Mouse (Mus musculus) midbrain, embryonic 15.5 days (tissue): ENCODE results near the gene Cyp4v3. TPM values are rescaled to one million over a fixed set of nuclear protein-coding genes. Genes with fewer than 3 reads are reported as not detected.

Experiments
- ATAC-seq: fragments of 200-750 bp; cut with Nextera tagmentation; replicated peaks from 2 replicates; pipeline ENCODE4 v1.8.0; 2017; ENCODE audit warnings: moderate TSS enrichment
- H3K27ac ChIP-seq: fragments of 300-500 bp; sonication (generic); 2 replicates; pipeline ENCODE4 v1.5.1; 2015; ENCODE audit warnings: mild to moderate bottlenecking, inconsistent platforms
- H3K27me3 ChIP-seq: fragments of 300-500 bp; sonication (generic); replicated peaks from 2 replicates; pipeline ENCODE4 v1.6.1; 2015; ENCODE audit warnings: inconsistent platforms
- H3K36me3 ChIP-seq: fragments of 300-500 bp; sonication (generic); replicated peaks from 2 replicates; pipeline ENCODE4 v1.6.1; 2015; ENCODE audit warnings: inconsistent platforms
- H3K4me1 ChIP-seq: fragments of 300-500 bp; sonication (generic); 2 replicates; pipeline ENCODE4 v1.6.1; 2015; ENCODE audit warnings: inconsistent platforms
- H3K4me2 ChIP-seq: fragments of 300-500 bp; sonication (generic); 2 replicates; pipeline ENCODE4 v1.6.1; 2015; ENCODE audit warnings: inconsistent platforms, mild to moderate bottlenecking, moderate library complexity
- H3K4me3 ChIP-seq: fragments of 300-500 bp; sonication (generic); 2 replicates; pipeline ENCODE4 v1.5.1; 2015; ENCODE audit warnings: mild to moderate bottlenecking, inconsistent platforms
- H3K9ac ChIP-seq: fragments of 300-500 bp; sonication (generic); 2 replicates; pipeline ENCODE4 v1.6.1; 2015; ENCODE audit warnings: mild to moderate bottlenecking, inconsistent platforms
- H3K9me3 ChIP-seq: fragments of 300-500 bp; sonication (generic); 2 replicates; pipeline ENCODE4 v1.6.1; 2016; ENCODE audit warnings: inconsistent platforms
- WGBS: fragments of 180-500 bp; shearing (Covaris S2); methylation state at CpG from one replicate; pipeline ENCODE4 v1.1.7; 2015; ENCODE audit warnings: mixed read lengths; 5-methylcytosine and 5-hydroxymethylcytosine counted together
- polyA plus RNA-seq: library from polyadenylated mRNA; unstranded; fragments of >200 nt; fragmentation: Nextera tagmentation; extraction: Ambion mirVana; gene quantifications from 2 replicates; pipeline ENCODE4 v1.2.1, GENCODE M21; 2015

Gene Cyp4v3
- 1.3 and 1.8 TPM in 2 replicates for polyA plus RNA-seq

GRCm38 (mm10) chr8:45332685-45333409 is at the start of gene Cyp4v3:
TSS of gene Cyp4v3 (minus strand) at chr8:45333216.
- Histone ChIP-seq H3K4me1 (peaks cover 4% of the 10 kb centered on the region), H3K4me2 (peak within 1 kb of the TSS; percentile 80), H3K4me3 (peak within 1 kb of the TSS; percentile 54), H3K9ac (peak within 1 kb of the TSS; percentile 37), H3K9me3 (no peaks in the 10 kb centered on the region), H3K27ac (no peak within 1 kb of the TSS), H3K27me3 (0 out of 2 replicates have a peak, but pooled peaks cover 8% of the 10 kb centered on the region), H3K36me3 (no peaks in the 10 kb centered on the region)
- under 1% methylated on average over 44 of the region's 44 CpGs for WGBS
- peak; percentile 68 for ATAC-seq

GRCm38 (mm10) chr8:45381963-45382347 is 48.9 kb upstream of the Cyp4v3 start, which contains the start of gene Fam149a:
TSS of gene Fam149a (minus strand) at chr8:45382291.
- no peaks in the 10 kb centered on the region for H3K36me3 ChIP-seq
- peaks cover 14% of the 10 kb centered on the region for H3K4me1 ChIP-seq
- H3K4me3 ChIP-seq = peak within 1 kb of the TSS; percentile 46
- H3K9me3 ChIP-seq = no peaks in the 10 kb centered on the region
- peak within 1 kb of the TSS; percentile 52 for H3K9ac ChIP-seq
- H3K4me2 ChIP-seq = peak within 1 kb of the TSS; percentile 92
- no peaks in the 10 kb centered on the region for H3K27me3 ChIP-seq
- H3K27ac ChIP-seq = no peak within 1 kb of the TSS
- peak; percentile 84 for ATAC-seq
- WGBS = 2% methylated on average over 6 of the region's 6 CpGs

- no peaks in the 10 kb centered on the region for H3K36me3 ChIP-seq
- H3K9me3 ChIP-seq = no peaks in the 10 kb centered on the region
- H3K27ac ChIP-seq = no peak overlapping the region
- H3K9ac ChIP-seq = peak overlapping the region; percentile 52
- peak overlapping the region; percentile 92 for H3K4me2 ChIP-seq
- peak overlapping the region; percentile 46 for H3K4me3 ChIP-seq
- peaks cover 14% of the 10 kb centered on the region for H3K4me1 ChIP-seq
- 2% methylated on average over 38 of the region's 38 CpGs for WGBS
- H3K27me3 ChIP-seq = no peaks in the 10 kb centered on the region
- ATAC-seq = peak; percentile 72
These were observed 48.3 kb upstream of the Cyp4v3 start for GRCm38 (mm10) chr8:45381075-45381962.

- H3K4me3 ChIP-seq = peak overlapping the region; percentile 46; the same call in 1 of the 2 replicates
- peaks cover 14% of the 10 kb centered on the region for H3K4me1 ChIP-seq
- 17% methylated on average over 4 of the region's 4 CpGs for WGBS
- H3K27me3 ChIP-seq = no peaks in the 10 kb centered on the region
- ATAC-seq = no peak
- no peaks in the 10 kb centered on the region for H3K9me3 ChIP-seq
- H3K4me2 ChIP-seq = peak overlapping the region; percentile 92; the same call in 1 of the 2 replicates
- no peaks in the 10 kb centered on the region for H3K36me3 ChIP-seq
- no peak overlapping the region for H3K27ac ChIP-seq
- H3K9ac ChIP-seq = no peak overlapping the region
These were observed 47.6 kb upstream of the Cyp4v3 start for GRCm38 (mm10) chr8:45380598-45380997.

GRCm38 (mm10) chr8:45374071-45374470 is 41.1 kb upstream of the Cyp4v3 start:
- Histone ChIP-seq H3K9ac (no peak overlapping the region), H3K36me3 (no peaks in the 10 kb centered on the region), H3K4me1 (no peaks in the 10 kb centered on the region), H3K9me3 (no peaks in the 10 kb centered on the region), H3K4me3 (no peak overlapping the region), H3K27ac (no peak overlapping the region), H3K27me3 (no peaks in the 10 kb centered on the region), H3K4me2 (no peak overlapping the region)
- ATAC-seq = no peak
- WGBS = 81% methylated on average over 3 of the region's 3 CpGs

GRCm38 (mm10) chr8:45367154-45367553 is 34.1 kb upstream of the Cyp4v3 start:
- Histone ChIP-seq H3K9me3 (no peaks in the 10 kb centered on the region), H3K4me2 (no peak overlapping the region), H3K27ac (no peak overlapping the region), H3K36me3 (no peaks in the 10 kb centered on the region), H3K9ac (no peak overlapping the region), H3K4me1 (no peaks in the 10 kb centered on the region), H3K4me3 (no peak overlapping the region), H3K27me3 (no peaks in the 10 kb centered on the region)
- no peak for ATAC-seq
- WGBS = 91% methylated on average over 1 of the region's 1 CpGs

GRCm38 (mm10) chr8:45363220-45363619 is 30.2 kb upstream of the Cyp4v3 start:
- no peak for ATAC-seq
- 89% methylated on average over 1 of the region's 1 CpGs for WGBS
- Histone ChIP-seq H3K27ac (no peak overlapping the region), H3K9me3 (no peaks in the 10 kb centered on the region), H3K4me3 (no peak overlapping the region), H3K4me2 (no peak overlapping the region), H3K36me3 (no peaks in the 10 kb centered on the region), H3K9ac (no peak overlapping the region), H3K4me1 (peaks cover 3% of the 10 kb centered on the region; the same call in 1 of the 2 replicates), H3K27me3 (no peaks in the 10 kb centered on the region)

GRCm38 (mm10) chr8:45362323-45362722 is 29.3 kb upstream of the Cyp4v3 start:
- 54% methylated on average over 6 of the region's 6 CpGs for WGBS

GRCm38 (mm10) chr8:45359091-45359605 is 26.1 kb upstream of the Cyp4v3 start:
- Histone ChIP-seq H3K27ac (no peak overlapping the region), H3K4me2 (peak overlapping the region; percentile 91), H3K9me3 (no peaks in the 10 kb centered on the region), H3K27me3 (no peaks in the 10 kb centered on the region), H3K4me1 (peaks cover 11% of the 10 kb centered on the region), H3K36me3 (no peaks in the 10 kb centered on the region), H3K9ac (0 out of 2 replicates have a peak overlapping the region, but pooled peaks have one; percentile 87), H3K4me3 (no peak overlapping the region)
- WGBS = 85% methylated on average over 6 of the region's 6 CpGs
- ATAC-seq = peak; percentile 18; the same call in 1 of the 2 replicates

More at GRCm38 (mm10) chr8:45362323-45362722, 29.3 kb upstream of the Cyp4v3 start:
- no peak for ATAC-seq
- Histone ChIP-seq H3K27ac (no peak overlapping the region), H3K9me3 (no peaks in the 10 kb centered on the region), H3K27me3 (no peaks in the 10 kb centered on the region), H3K4me3 (no peak overlapping the region), H3K4me2 (no peak overlapping the region), H3K36me3 (no peaks in the 10 kb centered on the region), H3K9ac (no peak overlapping the region), H3K4me1 (peaks cover 11% of the 10 kb centered on the region)

GRCm38 (mm10) chr8:45358132-45358918 is 25.3 kb upstream of the Cyp4v3 start:
- Histone ChIP-seq H3K4me1 (peaks cover 11% of the 10 kb centered on the region), H3K27ac (peak overlapping the region; percentile 66; the same call in 1 of the 2 replicates)
- WGBS = 3% methylated on average over 49 of the region's 49 CpGs

GRCm38 (mm10) chr8:45355809-45356208 is 22.8 kb upstream of the Cyp4v3 start:
- Histone ChIP-seq H3K9ac (no peak overlapping the region), H3K27ac (no peak overlapping the region), H3K36me3 (no peaks in the 10 kb centered on the region), H3K4me1 (peaks cover 11% of the 10 kb centered on the region), H3K9me3 (no peaks in the 10 kb centered on the region), H3K4me3 (no peak overlapping the region), H3K4me2 (no peak overlapping the region), H3K27me3 (no peaks in the 10 kb centered on the region)
- ATAC-seq = no peak
- 82% methylated on average over 6 of the region's 6 CpGs for WGBS

More at GRCm38 (mm10) chr8:45358132-45358918, 25.3 kb upstream of the Cyp4v3 start:
- H3K4me2 ChIP-seq = peak overlapping the region; percentile 91
- H3K36me3 ChIP-seq = no peaks in the 10 kb centered on the region
- no peaks in the 10 kb centered on the region for H3K9me3 ChIP-seq
- ATAC-seq = peak; percentile 91
- H3K4me3 ChIP-seq = peak overlapping the region; percentile 72
- H3K9ac ChIP-seq = peak overlapping the region; percentile 87
- H3K27me3 ChIP-seq = no peaks in the 10 kb centered on the region
